Mouse (Mus musculus): ENCODE results near the gene Tmigd3.
A peak's percentile ranks its signal among the peaks of the same experiment; 100 is the strongest.

Gene Tmigd3

GRCm38 (mm10) chr3:105876022-105876421 lies 5.3 kb downstream of the Tmigd3 start:
- DNase-seq (ENCODE audit: low read depth): no peak

DNA sequence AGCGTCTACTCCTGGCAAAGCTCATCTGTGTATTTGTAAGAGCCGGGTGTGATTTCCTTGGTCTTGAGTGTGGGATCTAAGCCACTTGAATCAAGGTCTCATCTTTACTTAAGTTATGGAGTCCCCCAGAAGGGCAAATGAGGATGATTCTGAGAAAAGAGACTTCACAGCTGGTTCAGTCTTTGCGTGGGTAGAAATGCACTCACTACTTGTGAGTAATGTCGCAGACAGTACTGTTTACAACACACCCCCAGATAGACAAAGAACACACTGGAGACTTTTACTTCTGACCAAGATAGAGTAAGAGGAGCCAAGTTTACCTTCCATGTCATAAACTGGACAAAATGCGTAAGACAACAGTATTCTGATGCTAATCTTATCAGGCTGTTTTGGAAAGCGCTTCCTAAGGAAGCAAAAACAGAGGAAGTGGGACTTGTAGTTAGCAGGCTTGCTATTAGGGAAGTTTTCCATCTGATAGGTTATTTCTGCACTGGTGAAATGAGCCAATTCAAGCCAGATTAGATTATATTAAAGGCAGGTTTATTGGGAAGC lies 6.6 kb downstream of the Tmigd3 start:
- DNase-seq (ENCODE audit: low read depth): no peak

DNA sequence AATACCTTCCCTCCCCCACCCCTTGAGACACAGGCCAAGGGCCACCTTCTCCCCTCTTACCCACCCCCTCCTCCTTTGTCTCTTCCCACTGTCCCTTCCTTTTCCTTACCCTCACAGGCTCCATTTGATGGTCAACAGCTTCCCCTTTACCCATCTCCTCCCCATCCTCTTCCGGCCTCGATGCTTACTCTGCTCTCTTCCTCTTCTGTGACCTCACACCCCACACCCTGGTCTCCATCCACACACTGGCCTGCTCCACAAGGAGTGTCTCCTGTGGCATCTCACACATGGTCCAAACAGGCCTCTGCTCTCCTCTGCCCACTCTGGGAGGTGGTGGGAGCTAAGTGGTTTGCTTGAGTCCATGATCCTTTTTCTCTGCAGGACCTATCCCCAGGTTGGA lies 7.2 kb downstream of the Tmigd3 start:
- no peak for DNase-seq (ENCODE audit: low read depth)

- DNase-seq (ENCODE audit: low read depth): no peak
Measured at GRCm38 (mm10) chr3:105878751-105879150, 8.0 kb downstream of the Tmigd3 start.

DNA sequence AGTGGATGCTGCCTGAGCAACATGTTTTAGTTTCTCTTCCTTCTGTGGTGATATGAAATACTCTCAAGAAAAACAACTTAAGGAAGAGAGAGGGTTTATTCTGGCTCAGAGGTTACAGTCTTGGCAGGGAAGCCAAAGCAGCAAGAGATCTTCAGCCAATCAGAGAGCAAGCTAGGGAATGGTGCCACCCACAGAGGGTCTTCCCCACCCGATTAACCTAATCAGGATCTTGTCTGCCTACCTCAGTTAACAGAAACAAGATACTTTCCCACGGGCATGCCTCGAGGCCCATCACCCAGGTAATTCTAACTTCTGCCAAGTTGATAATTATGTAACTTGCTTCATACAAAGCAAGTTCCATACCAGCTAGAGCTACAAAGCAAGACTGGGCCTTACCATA lies 9.7 kb downstream of the Tmigd3 start:
- no peak for DNase-seq (ENCODE audit: low read depth)

DNA sequence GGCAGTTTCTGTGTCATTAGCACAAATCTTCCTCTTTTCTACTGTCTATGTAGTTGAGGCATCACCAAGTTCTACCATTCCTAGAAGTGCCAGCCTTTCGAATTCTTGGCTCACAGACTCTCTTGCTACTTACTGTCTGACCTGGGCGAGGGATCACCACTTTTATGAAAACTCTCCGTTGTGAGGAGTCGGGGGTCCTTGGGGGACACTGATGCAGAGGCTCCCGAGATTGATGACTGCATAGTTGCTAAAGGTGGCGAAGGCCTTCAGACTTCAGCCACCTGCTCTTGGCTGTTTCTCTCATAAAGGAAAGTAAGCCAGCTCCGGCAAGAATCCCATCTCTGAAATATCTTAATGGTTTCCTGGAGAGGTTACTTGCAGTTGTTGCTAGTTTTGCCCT lies 11.4 kb downstream of the Tmigd3 start:
- DNase-seq (ENCODE audit: low read depth): no peak

- DNase-seq (ENCODE audit: low read depth): no peak
Measured at GRCm38 (mm10) chr3:105883111-105883510, 12.4 kb downstream of the Tmigd3 start.

DNA sequence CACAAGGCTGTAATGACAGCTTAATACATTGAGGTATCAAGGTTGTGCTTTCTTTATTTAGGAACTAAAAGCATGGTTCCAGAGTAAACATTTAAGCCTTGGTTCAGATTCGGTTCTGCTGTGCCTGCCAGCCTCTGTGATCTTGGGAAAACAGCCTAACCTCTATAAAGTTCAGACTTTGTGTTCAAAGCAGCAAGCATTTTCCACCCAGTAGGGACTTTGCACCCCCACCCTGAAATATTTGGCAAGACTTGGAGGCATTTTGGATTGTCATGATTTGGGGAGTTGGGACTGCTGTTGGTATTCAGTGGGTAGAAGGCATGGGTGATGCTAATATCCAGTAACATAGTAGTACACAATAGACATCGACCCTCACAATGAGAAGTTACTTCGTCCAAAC lies 18.3 kb downstream of the Tmigd3 start:
- DNase-seq (ENCODE audit: low read depth): no peak

DNA sequence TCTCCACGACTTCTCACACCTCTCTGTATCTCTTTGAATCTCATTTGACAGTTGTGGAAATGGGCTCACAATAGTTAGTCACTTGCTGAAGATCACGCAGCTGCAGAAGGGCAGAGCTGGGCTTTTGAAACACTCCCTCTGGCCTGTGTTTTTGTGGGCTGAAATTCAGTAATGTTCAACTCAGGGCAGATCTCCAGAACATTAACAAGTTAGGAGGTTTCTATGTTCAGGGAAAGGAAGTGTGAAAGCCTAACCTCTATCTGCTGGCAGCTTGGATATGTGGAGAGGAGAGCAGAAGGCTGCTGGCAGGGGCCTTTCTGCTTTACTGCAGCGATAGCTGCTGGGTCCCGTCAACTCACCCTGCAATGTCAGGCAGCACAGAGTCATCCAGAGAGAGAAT lies 19.5 kb downstream of the Tmigd3 start:
- no peak for DNase-seq (ENCODE audit: low read depth)

DNA sequence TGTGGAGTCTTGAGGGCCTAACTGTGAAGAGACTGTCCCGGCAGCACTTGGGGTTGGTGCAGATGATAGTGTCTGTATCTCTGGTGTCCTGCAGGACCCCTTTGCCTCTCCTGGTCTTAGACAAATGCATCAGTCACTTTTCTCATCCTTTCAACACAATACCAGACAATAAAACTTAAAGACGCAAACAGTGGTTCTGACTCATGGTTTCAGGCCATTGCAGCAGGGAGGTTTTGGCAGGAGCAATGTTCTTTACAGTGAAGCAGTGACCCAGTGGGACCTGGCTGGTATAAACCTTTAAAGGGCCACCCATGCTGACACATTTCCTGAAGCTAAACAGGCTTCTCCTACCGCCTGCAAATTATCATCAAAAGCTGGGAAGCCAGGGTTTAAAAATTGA lies 20.4 kb downstream of the Tmigd3 start:
- no peak for DNase-seq (ENCODE audit: low read depth)

GRCm38 (mm10) chr3:105891760-105892571 lies 21.3 kb downstream of the Tmigd3 start:
- DNase-seq (ENCODE audit: low read depth): peak; percentile 86

DNA sequence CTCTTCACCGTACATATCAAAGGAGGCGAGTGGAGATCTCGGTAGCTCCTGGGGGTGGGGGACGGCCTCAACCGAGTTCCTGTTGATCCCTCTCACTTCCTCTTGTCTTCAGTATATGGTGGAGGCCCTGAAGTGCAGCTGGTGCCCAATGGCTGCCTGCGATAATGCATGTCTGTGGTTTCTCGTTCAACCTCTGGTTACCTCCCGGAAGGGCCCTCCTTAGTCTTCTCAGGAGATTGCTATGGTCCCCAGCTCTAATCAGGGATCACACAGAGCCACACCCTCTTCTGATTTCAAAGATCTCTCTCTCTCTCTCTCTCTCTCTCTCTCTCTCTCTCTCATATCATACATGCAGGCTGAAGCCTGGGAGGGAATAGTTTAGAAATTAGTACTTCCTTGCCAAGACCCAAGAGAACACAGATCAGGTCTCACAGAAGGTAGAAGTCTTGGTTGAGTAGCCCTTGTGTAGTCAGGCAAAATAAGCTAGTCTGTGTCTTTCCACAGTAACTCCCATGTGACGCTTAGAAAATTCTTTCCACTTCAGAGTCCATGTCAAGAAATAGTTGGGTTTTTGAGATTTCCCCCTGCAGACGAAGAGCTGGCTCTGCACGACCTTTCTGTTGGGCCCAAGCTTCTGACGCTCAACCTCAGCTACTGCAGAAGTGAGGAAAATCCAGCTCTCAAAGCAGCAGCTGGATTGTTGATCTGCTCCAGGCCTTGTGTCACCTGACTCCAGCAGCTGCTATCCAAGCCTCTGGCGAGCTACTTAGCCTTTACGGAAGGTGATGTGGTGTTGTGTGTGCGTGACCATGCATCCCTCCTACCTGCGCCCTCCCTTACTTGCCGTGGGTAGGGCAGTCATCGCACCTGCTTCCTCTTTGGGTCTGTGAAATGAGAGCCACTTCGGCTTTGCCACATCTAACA lies 22.1 kb downstream of the Tmigd3 start:
- peak; percentile 82 for DNase-seq (ENCODE audit: low read depth)

DNA sequence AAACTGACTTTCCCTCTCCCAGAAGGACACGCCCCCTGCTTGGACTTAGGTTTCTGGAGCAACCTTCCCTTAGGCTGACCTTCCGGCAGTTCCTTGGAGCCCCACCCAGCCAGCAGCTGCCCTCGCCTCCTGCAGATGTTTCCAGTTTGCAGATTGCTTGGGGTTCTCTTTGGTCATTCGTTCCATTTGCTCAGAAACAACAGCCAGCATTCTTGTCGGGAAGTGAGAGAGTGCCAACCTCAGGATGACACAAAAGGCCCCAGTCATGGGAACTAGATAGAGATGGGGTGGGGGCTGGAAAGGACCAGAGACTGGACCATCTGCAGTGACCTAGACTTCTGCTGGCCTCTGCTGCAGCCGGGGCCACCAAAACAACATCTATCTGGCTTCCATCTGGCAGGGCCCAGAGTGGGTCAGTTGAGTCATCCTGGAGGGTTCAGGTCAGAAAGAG lies 23.3 kb downstream of the Tmigd3 start:
- no peak for DNase-seq (ENCODE audit: low read depth)

DNA sequence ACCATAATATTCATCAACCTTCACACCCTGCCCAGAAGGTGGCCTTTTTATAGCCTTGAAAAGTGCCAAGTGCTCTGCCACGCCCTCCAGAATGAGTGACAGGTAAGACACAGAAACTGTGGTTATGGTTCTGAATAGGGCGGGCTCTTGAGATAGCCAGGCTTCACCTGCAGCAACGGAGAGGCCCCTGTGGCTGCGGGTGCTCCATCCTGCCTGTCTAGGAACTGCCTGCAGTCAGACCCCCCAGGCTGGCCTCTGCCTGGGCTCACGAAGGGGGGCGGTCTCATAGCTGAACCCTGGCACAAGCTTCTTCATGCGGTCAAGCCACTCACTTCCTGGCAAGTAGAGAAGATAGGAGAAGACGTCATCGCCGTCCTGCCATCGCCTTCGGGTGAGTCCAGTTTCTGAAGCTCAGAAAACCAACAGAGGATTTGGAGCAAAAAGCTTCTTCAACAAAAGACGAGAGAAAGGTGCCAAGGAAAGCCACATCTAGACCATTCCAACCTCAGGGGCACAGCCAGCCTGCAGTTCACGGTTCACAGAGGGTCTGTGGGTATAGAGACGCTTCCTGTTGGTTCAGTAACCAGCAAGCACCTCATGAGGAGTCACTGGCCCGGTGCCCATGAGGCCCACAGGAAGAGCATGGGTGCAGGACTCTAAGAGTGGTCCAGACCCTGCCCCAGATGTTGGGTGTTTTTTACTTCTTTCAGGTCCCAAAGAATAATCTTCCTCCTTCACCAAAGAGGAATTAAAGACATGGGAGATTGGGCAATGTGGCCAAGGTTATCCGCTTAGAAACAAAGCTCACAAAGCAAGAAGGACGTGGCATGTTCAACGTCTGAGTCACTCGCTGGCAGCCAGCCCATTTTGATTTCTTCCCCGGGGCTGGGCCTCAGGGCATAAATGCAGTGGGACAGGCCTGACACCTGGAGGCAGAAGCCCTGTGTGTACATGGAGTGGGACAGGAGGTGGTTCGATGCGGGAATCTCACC lies 24.2 kb downstream of the Tmigd3 start:
- DNase-seq (ENCODE audit: low read depth): peak; percentile 91

DNA sequence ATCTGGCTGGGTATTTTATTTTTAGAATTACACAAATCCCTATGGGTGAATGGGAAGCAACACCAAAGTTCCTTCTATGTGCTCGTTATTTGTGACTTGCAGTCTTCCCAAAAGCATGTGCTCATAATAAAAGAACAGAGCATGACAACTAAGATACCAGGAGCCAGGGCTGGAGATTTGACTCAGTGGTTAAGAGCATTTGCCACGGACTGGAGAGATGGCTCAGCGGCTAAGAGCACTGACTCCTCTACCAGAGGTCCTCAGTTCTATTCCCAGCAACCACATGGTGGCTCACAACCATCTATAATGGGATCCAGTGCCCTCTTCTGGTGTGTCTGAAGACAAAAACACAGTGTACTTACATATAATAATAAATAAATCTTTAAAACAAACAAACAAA lies 26.1 kb downstream of the Tmigd3 start:
- DNase-seq (ENCODE audit: low read depth): no peak

- DNase-seq (ENCODE audit: low read depth): no peak
Measured at GRCm38 (mm10) chr3:105898325-105898724, 27.6 kb downstream of the Tmigd3 start.

DNA sequence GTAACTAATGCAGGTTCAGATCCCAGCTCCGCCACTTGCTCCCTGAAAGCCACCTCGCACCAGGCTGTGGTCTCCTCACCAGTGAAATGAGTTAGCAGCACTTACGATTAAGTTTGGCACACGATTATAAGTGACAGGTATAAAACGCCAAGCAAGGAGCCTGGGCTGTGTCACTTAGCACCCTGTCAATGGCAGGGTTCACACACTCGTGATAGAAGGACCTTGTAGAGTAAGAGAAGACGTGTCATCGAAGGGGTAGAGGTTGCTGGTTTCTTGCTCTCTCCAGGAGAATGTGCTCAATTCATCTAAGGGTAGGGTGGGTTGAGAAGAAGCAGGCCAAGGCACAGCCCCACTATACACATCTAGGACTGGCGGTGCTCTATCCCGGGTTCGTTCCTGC lies 28.2 kb downstream of the Tmigd3 start:
- DNase-seq (ENCODE audit: low read depth): no peak

- peak; percentile 93 for DNase-seq (ENCODE audit: low read depth)
Measured at GRCm38 (mm10) chr3:105899394-105900147, 28.9 kb downstream of the Tmigd3 start.

GRCm38 (mm10) chr3:105900266-105900665 lies 29.6 kb downstream of the Tmigd3 start:
- DNase-seq (ENCODE audit: low read depth): peak; percentile 33

GRCm38 (mm10) chr3:105900716-105901115 lies 30.0 kb downstream of the Tmigd3 start:
- DNase-seq (ENCODE audit: low read depth): peak; percentile 59

DNA sequence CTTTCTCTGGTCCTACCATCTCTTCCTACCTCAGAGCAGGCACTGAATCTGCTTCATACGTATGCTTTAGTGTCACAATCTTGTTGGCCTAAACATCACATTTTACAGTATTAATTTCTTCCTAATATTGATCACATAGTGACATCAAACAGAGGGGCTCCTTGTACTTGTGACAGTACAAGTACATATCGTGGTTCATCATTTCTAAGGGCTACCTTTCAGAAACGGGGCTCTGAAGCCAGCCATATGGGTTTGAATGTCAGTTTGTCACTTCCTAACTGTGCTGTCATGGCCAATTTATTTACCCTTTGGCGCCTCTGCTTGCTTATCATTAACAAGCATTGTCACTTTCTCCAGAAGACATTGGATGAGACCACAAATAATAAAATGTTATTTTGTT lies 30.8 kb downstream of the Tmigd3 start:
- no peak for DNase-seq (ENCODE audit: low read depth)
